Mouse (Mus musculus): ENCODE results near the gene Pygo2.

DNA sequence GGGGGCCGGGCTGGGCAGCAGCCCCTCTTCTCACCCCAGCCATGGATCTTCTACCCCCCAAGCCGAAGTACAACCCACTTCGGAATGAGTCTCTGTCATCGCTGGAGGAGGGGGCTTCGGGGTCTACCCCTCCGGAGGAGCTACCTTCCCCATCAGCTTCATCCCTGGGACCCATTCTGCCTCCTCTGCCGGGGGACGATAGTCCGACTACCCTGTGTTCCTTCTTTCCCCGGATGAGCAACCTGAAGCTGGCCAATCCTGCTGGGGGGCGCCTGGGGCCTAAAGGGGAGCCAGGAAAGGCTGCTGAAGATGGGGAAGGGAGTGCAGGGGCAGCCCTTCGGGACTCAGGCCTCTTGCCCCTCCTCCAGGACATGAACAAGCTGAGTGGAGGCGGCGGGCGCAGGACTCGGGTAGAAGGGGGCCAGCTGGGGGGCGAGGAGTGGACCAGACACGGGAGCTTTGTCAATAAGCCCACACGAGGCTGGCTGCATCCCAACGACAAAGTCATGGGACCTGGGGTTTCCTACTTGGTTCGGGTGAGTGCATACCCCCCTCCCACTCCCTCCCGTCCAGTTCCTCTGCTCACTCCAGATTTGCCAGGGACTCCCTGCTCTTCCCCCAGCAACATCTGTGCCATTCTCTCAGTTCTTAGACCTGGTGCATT, 8.1 kb upstream of the Pygo2 start:
- TF ChIP-seq CTCF (IDR thresholded peaks at IDR 0.05; ENCODE audit: low read depth) (no peak), EP300 (IDR thresholded peaks at IDR 0.05; ENCODE audit: low read depth) (no peak)
